Mouse (Mus musculus): ENCODE measurements at regions not wholly inside any gene's neighbourhood (a gene's known extent, or its start where the extent isn't known, plus 50 kb on each side); places are given as distances from the start of the nearest gene placed in this dataset.

GRCm38 (mm10) chr3:117520461-117520860 lies 54.2 kb upstream of the Plppr5 start:
- 42% methylated on average over 2 of the region's 2 CpGs for WGBS
- Histone ChIP-seq H3K4me1 (replicated peaks) (no peaks in the 10 kb centered on the region), H3K27ac (no peak overlapping the region), H3K4me2 (no peak overlapping the region), H3K9me3 (no peaks in the 10 kb centered on the region), H3K27me3 (no peaks in the 10 kb centered on the region), H3K36me3 (no peaks in the 10 kb centered on the region), H3K4me3 (no peak overlapping the region), H3K9ac (no peak overlapping the region)
- ATAC-seq (ENCODE audit: low FRiP score), result no peak

DNA sequence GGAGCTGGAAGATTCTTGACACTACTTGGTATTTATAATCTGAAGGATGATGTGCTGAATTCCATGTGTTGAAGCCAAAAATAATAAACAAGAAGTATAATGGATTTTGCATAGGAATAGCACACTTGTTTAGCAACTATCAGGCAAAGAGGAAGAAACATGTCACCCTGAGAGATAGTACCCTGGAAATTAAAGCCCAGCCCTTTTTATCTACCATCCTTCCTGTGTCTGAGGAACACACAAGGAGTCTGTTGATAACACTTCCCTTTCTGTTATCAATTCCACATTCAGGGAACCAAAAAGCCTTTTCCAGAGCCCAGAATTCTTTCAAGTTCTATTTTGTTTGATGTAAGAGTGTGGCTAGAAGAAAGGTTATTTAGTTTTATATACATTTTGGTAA lies 66.5 kb upstream of the Plppr5 start:
- Histone ChIP-seq H3K4me2 (no peak overlapping the region), H3K27ac (no peak overlapping the region), H3K9ac (no peak overlapping the region), H3K4me1 (replicated peaks) (no peaks in the 10 kb centered on the region), H3K4me3 (no peak overlapping the region), H3K9me3 (no peaks in the 10 kb centered on the region), H3K36me3 (no peaks in the 10 kb centered on the region), H3K27me3 (no peaks in the 10 kb centered on the region)
- ATAC-seq (ENCODE audit: low FRiP score), result no peak

- no peak overlapping the region for H3K4me2 ChIP-seq
- no peaks in the 10 kb centered on the region for H3K9me3 ChIP-seq
- H3K36me3 ChIP-seq, result no peaks in the 10 kb centered on the region
- H3K27me3 ChIP-seq, result no peaks in the 10 kb centered on the region
- WGBS, result 27% methylated on average over 1 of the region's 1 CpGs
- ATAC-seq (ENCODE audit: low FRiP score), result 0 out of 2 replicates have a peak, but pooled peaks have one; percentile 13
- no peak overlapping the region for H3K9ac ChIP-seq
- H3K4me3 ChIP-seq, result no peak overlapping the region
- no peak overlapping the region for H3K27ac ChIP-seq
- no peaks in the 10 kb centered on the region for H3K4me1 ChIP-seq (replicated peaks)
These were observed 68.4 kb upstream of the Plppr5 start for GRCm38 (mm10) chr3:117506151-117506723.

DNA sequence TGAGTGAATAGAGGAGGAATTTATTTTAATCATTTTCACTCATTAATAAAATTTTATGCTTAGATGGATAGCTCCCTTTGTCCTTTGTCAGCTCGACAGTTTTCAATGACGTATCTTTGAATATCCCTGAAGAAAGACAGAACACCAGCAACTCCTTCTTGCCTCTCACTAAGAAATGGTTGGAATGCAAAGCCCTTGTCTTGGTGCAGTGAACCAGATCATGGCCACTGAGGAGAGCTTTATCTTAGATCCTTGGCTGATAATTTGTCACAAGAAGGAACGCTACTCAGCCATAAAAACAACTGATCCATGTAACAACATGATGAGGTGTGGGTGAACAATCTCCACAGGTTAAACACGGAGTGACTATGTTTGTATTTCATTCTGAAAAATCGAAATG lies 73.5 kb upstream of the Plppr5 start:
- no peaks in the 10 kb centered on the region for H3K9me3 ChIP-seq
- H3K27me3 ChIP-seq, result no peaks in the 10 kb centered on the region
- H3K36me3 ChIP-seq, result no peaks in the 10 kb centered on the region
- no peaks in the 10 kb centered on the region for H3K4me1 ChIP-seq (replicated peaks)
- H3K9ac ChIP-seq, result no peak overlapping the region
- no peak overlapping the region for H3K27ac ChIP-seq
- H3K4me2 ChIP-seq, result no peak overlapping the region
- H3K4me3 ChIP-seq, result no peak overlapping the region
- WGBS, result 17% methylated on average over 5 of the region's 5 CpGs
- no peak for ATAC-seq (ENCODE audit: low FRiP score)

- H3K4me3 ChIP-seq, result no peak overlapping the region
- no peak overlapping the region for H3K9ac ChIP-seq
- 89% methylated on average over 5 of the region's 5 CpGs for WGBS
- no peaks in the 10 kb centered on the region for H3K36me3 ChIP-seq
- H3K27ac ChIP-seq, result no peak overlapping the region
- H3K27me3 ChIP-seq, result no peaks in the 10 kb centered on the region
- no peak for ATAC-seq (ENCODE audit: low FRiP score)
- H3K4me2 ChIP-seq, result no peak overlapping the region
- no peaks in the 10 kb centered on the region for H3K4me1 ChIP-seq (replicated peaks)
- H3K9me3 ChIP-seq, result no peaks in the 10 kb centered on the region
These were observed 76.3 kb upstream of the Plppr5 start for GRCm38 (mm10) chr3:117498138-117498897.

DNA sequence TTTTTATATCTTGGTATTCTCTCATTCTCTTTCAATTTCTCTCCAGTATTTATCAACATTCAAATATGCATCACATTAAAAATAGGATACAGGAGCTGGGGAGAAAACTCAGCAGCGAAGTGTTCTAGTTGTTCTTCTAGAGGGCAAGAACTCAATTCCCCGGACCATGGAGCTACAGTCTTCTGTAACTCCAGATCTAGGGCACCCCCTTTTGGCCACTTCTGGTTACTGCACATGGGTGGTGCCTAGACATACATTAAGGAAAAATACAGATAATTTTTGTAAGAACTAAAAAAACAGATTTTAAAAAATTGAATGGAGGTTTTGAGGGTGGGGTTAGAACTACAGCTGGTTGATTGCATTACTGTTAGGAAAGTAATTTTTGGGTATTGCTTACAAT lies 80.5 kb upstream of the Plppr5 start:
- no peaks in the 10 kb centered on the region for H3K27me3 ChIP-seq
- 67% methylated on average over 2 of the region's 2 CpGs for WGBS

DNA sequence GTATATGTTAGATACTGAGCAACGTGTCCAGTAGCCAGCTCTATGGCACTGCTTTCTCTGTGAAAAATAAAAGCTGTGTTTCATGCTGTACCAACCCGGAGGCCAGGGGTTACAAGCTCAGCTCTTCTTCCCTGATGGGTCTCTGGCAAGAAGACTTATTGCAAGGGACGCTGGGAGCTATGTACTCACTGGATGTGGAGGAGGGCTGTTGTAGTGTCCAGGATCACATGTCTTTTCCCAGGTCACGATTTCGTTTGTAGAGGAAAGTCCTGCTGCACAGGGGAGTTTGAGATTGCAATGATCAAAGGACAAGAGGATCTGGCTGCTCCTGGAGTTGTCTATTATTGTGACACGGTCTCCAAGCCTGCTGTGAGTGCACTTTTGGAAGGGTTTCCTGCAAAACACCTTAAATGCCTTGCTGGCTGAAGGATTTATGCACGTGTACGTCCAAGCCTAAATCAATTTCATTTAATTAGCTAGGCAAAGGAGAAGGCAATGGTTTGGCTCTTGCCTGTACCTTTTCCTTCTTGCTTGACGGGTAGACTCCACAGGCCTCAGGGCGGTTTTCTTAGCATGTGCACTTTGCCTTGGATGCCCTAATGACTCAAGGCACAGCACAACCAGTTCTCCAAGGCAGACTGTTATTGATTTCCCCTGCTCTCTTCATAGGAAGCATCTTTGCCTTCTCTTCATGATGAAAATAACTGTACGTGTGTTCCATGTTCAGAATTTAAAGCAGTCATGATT lies 87.2 kb upstream of the Plppr5 start:
- 80% methylated on average over 11 of the region's 11 CpGs for WGBS

More for the DNA sequence above, 80.5 kb upstream of the Plppr5 start:
- Histone ChIP-seq H3K4me1 (replicated peaks) (no peaks in the 10 kb centered on the region), H3K27ac (no peak overlapping the region), H3K36me3 (no peaks in the 10 kb centered on the region), H3K4me2 (no peak overlapping the region), H3K9ac (no peak overlapping the region), H3K4me3 (no peak overlapping the region), H3K9me3 (0 out of 2 replicates have a peak, but pooled peaks cover 9% of the 10 kb centered on the region)
- ATAC-seq (ENCODE audit: low FRiP score), result no peak

DNA sequence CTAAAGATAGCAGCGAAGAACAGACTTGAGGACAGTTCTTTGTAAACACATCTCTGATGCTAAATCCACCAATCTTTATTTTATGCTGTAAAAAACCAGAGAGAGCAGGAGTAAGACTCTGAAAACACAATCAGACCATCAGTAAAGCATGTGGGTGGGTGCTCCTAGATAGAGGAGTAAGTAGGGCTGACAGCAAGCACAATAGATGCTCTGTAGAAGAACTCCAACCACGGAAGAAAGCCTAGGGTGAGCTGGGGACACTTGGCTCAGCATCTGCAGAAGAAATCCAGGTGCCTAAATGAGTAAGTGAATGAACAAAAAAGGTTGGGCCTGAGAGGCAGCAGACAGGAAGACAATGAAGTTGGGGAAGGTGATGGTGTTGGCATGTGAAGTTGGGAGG lies 88.3 kb upstream of the Plppr5 start:
- H3K9me3 ChIP-seq, result 0 out of 2 replicates have a peak, but pooled peaks cover 9% of the 10 kb centered on the region
- no peaks in the 10 kb centered on the region for H3K4me1 ChIP-seq (replicated peaks)
- ATAC-seq (ENCODE audit: low FRiP score), result no peak
- no peaks in the 10 kb centered on the region for H3K36me3 ChIP-seq
- no peaks in the 10 kb centered on the region for H3K27me3 ChIP-seq
- 86% methylated on average over 2 of the region's 2 CpGs for WGBS
- H3K4me3 ChIP-seq, result no peak overlapping the region
- no peak overlapping the region for H3K4me2 ChIP-seq
- no peak overlapping the region for H3K9ac ChIP-seq
- H3K27ac ChIP-seq, result no peak overlapping the region

More for the DNA sequence above, 87.2 kb upstream of the Plppr5 start:
- Histone ChIP-seq H3K4me1 (replicated peaks) (no peaks in the 10 kb centered on the region), H3K4me3 (no peak overlapping the region), H3K9me3 (0 out of 2 replicates have a peak, but pooled peaks cover 9% of the 10 kb centered on the region), H3K36me3 (no peaks in the 10 kb centered on the region), H3K9ac (no peak overlapping the region), H3K27ac (no peak overlapping the region), H3K4me2 (no peak overlapping the region), H3K27me3 (no peaks in the 10 kb centered on the region)
- no peak for ATAC-seq (ENCODE audit: low FRiP score)

DNA sequence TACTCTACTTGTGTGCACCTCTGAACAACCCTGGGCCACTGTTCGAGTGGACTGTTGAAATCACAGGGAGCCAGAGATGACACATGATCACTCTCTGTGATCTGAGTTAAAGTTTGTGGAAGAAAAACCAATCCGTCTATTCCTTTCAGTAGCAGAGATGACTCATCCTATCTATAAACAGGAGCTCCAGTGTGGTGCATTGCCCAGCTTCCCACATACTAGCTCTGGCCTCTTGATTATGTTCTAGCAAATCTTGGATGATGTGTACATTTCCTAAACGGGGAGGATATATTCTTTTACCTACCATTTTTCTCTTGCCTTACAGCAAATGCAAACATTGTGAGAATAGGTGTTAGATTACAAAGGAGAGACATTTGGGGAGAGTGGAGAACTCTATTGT lies 94.5 kb upstream of the Plppr5 start:
- Histone ChIP-seq H3K27ac (no peak overlapping the region), H3K36me3 (no peaks in the 10 kb centered on the region), H3K9ac (no peak overlapping the region), H3K9me3 (no peaks in the 10 kb centered on the region), H3K4me3 (no peak overlapping the region), H3K4me1 (replicated peaks) (no peaks in the 10 kb centered on the region), H3K27me3 (no peaks in the 10 kb centered on the region), H3K4me2 (no peak overlapping the region)
- ATAC-seq (ENCODE audit: low FRiP score), result no peak
- 78% methylated on average over 3 of the region's 3 CpGs for WGBS

DNA sequence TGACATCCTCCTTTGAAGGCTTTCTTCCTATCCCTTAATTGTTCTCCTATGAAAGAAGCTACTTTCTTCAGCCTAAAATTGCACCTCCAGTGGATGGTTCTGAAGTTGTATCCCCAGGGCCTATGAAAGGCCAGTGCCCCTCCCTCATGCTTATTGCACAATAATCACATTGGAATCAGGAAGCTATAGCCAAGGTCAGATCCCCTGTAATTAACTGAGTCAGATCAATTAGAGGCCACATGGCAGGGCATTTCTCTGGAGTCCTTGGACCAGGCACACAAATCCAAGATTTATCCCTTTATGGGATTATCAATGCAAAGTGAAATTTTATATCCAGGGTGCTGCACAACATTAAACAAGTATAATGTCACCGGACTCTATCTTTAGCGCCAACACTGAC lies 98.8 kb upstream of the Plppr4 start:
- H3K9ac ChIP-seq, result no peak overlapping the region
- no peaks in the 10 kb centered on the region for H3K27me3 ChIP-seq
- no peak for ATAC-seq (ENCODE audit: low FRiP score)
- H3K9me3 ChIP-seq, result no peaks in the 10 kb centered on the region
- no peak overlapping the region for H3K4me3 ChIP-seq
- no peaks in the 10 kb centered on the region for H3K4me1 ChIP-seq (replicated peaks)
- no peak overlapping the region for H3K27ac ChIP-seq
- 97% methylated on average over 2 of the region's 2 CpGs for WGBS
- H3K36me3 ChIP-seq, result no peaks in the 10 kb centered on the region
- no peak overlapping the region for H3K4me2 ChIP-seq

DNA sequence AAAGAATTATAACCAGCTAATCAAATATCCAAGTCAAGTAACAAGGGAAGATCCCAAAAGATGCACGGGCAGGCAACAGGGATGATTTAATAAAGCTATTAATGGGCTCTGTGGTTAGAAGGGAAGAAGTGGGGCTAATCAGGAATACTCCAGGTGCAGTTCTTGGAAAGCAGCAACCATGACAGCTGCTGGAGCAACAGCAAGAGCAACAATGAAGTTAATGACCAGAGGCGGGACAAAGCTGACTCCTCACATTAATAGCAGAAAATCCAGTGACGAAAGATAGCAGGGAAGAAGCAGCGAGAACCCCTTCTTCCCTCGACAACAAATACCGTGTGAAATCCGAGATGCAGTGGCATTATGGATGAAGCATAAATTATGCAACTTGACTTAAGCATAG lies 89.9 kb upstream of the Plppr4 start:
- H3K4me2 ChIP-seq, result no peak overlapping the region
- no peak for ATAC-seq (ENCODE audit: low FRiP score)

GRCm38 (mm10) chr3:117441887-117442286 lies 81.2 kb upstream of the Plppr4 start:
- Histone ChIP-seq H3K4me3 (no peak overlapping the region), H3K9ac (no peak overlapping the region), H3K4me1 (replicated peaks) (0 out of 2 replicates have a peak, but pooled peaks cover 2% of the 10 kb centered on the region), H3K27ac (no peak overlapping the region), H3K4me2 (no peak overlapping the region), H3K36me3 (no peaks in the 10 kb centered on the region), H3K9me3 (no peaks in the 10 kb centered on the region), H3K27me3 (no peaks in the 10 kb centered on the region)
- 74% methylated on average over 3 of the region's 3 CpGs for WGBS
- ATAC-seq (ENCODE audit: low FRiP score), result no peak

More for the DNA sequence above, 89.9 kb upstream of the Plppr4 start:
- no peaks in the 10 kb centered on the region for H3K36me3 ChIP-seq
- H3K4me1 ChIP-seq (replicated peaks), result no peaks in the 10 kb centered on the region
- 73% methylated on average over 7 of the region's 7 CpGs for WGBS
- H3K27me3 ChIP-seq, result no peaks in the 10 kb centered on the region
- H3K9ac ChIP-seq, result no peak overlapping the region
- no peak overlapping the region for H3K4me3 ChIP-seq
- no peaks in the 10 kb centered on the region for H3K9me3 ChIP-seq
- H3K27ac ChIP-seq, result no peak overlapping the region
